Mouse (Mus musculus): ENCODE data around the gene Creb3l1. TPM values are rescaled to one million over a fixed set of nuclear protein-coding genes. Genes with fewer than 3 reads are reported as not detected.

Creb3l1 gene
- total and polyA plus RNA-seq, 2 experiments from 2014 or later = 3.5 TPM

GRCm38 (mm10) chr2:91947397-91948150 lies 76.7 kb downstream of the Creb3l1 start:
- H3K4me3 ChIP-seq (ENCODE audit: low read length) = no peak overlapping the region
- peak; percentile 31 for ATAC-seq
- H3K27ac ChIP-seq = peak overlapping the region; percentile 68
- H3K9me3 ChIP-seq (ENCODE audit: low read length) = no peaks in the 10 kb centered on the region
- 0 out of 2 replicates have a peak overlapping the region, but pooled peaks have one; percentile 29 for H3K9ac ChIP-seq (replicated peaks; ENCODE audit: low read length)
- H3K4me1 ChIP-seq (ENCODE audit: insufficient read depth, low read length) = peaks cover 39% of the 10 kb centered on the region
- DNase-seq (ENCODE audit: low spot score) = peak; percentile 48
- WGBS = 33% methylated on average over 11 of the region's 11 CpGs
- H3K4me2 ChIP-seq (ENCODE audit: low read depth, low read length) = no peak overlapping the region
- H3K27me3 ChIP-seq (ENCODE audit: insufficient read depth, low read length) = no peaks in the 10 kb centered on the region
- no peaks in the 10 kb centered on the region for H3K36me3 ChIP-seq (ENCODE audit: insufficient read depth, low read length)
- no peak; the same call in 1 of the 2 replicates for TF ChIP-seq CTCF (IDR thresholded peaks at IDR 0.05; ENCODE audit: low read depth)

GRCm38 (mm10) chr2:91946836-91947235 lies 77.5 kb downstream of the Creb3l1 start:
- ATAC-seq (no peak), DNase-seq (ENCODE audit: low spot score) (no peak)
- Histone ChIP-seq H3K27ac (peak overlapping the region; percentile 68; the same call in 1 of the 2 replicates), H3K9ac (replicated peaks; ENCODE audit: low read length) (no peak overlapping the region), H3K4me1 (ENCODE audit: insufficient read depth, low read length) (peaks cover 39% of the 10 kb centered on the region), H3K4me3 (ENCODE audit: low read length) (no peak overlapping the region), H3K4me2 (ENCODE audit: low read depth, low read length) (no peak overlapping the region), H3K27me3 (ENCODE audit: insufficient read depth, low read length) (no peaks in the 10 kb centered on the region), H3K9me3 (ENCODE audit: low read length) (no peaks in the 10 kb centered on the region), H3K36me3 (ENCODE audit: insufficient read depth, low read length) (no peaks in the 10 kb centered on the region)
- WGBS = 50% methylated on average over 6 of the region's 6 CpGs
- TF ChIP-seq CTCF (IDR thresholded peaks at IDR 0.05; ENCODE audit: low read depth) = no peak

- H3K4me2 ChIP-seq (ENCODE audit: low read depth, low read length) = no peak within 1 kb of the TSS
- 71% methylated on average over 18 of the region's 18 CpGs for WGBS
- peaks cover 3% of the 10 kb centered on the region; the same call in 1 of the 2 replicates for H3K36me3 ChIP-seq (ENCODE audit: insufficient read depth, low read length)
- H3K9ac ChIP-seq (replicated peaks; ENCODE audit: low read length) = no peak within 1 kb of the TSS; the same call in 1 of the 2 replicates
- H3K27ac ChIP-seq = peak within 1 kb of the TSS; percentile 68; the same call in 1 of the 2 replicates
- no peak for TF ChIP-seq CTCF (IDR thresholded peaks at IDR 0.05; ENCODE audit: low read depth)
- no peak within 1 kb of the TSS for H3K4me3 ChIP-seq (ENCODE audit: low read length)
- H3K9me3 ChIP-seq (ENCODE audit: low read length) = no peaks in the 10 kb centered on the region
- H3K4me1 ChIP-seq (ENCODE audit: insufficient read depth, low read length) = peaks cover 36% of the 10 kb centered on the region
- no peak for DNase-seq (ENCODE audit: low spot score)
- no peaks in the 10 kb centered on the region for H3K27me3 ChIP-seq (ENCODE audit: insufficient read depth, low read length)
- no peak for ATAC-seq
Measured at GRCm38 (mm10) chr2:91945483-91945882, 78.8 kb downstream of the Creb3l1 start, which contains the start of gene Gm9821. Gm9821 (plus strand) TSS chr2:91945703.

- H3K27me3 ChIP-seq (ENCODE audit: insufficient read depth, low read length) = no peaks in the 10 kb centered on the region
- 39% methylated on average over 13 of the region's 13 CpGs for WGBS
- no peak overlapping the region for H3K4me3 ChIP-seq (ENCODE audit: low read length)
- TF ChIP-seq CTCF (IDR thresholded peaks at IDR 0.05; ENCODE audit: low read depth) = peak; percentile 98
- H3K4me2 ChIP-seq (ENCODE audit: low read depth, low read length) = no peak overlapping the region
- no peaks in the 10 kb centered on the region for H3K9me3 ChIP-seq (ENCODE audit: low read length)
- peaks cover 25% of the 10 kb centered on the region for H3K4me1 ChIP-seq (ENCODE audit: insufficient read depth, low read length)
- peak; percentile 85 for DNase-seq (ENCODE audit: low spot score)
- peaks cover 15% of the 10 kb centered on the region for H3K36me3 ChIP-seq (ENCODE audit: insufficient read depth, low read length)
- H3K27ac ChIP-seq = no peak overlapping the region
- H3K9ac ChIP-seq (replicated peaks; ENCODE audit: low read length) = no peak overlapping the region; the same call in 1 of the 2 replicates
- peak; percentile 82 for ATAC-seq
Measured at GRCm38 (mm10) chr2:91944170-91944950, 79.9 kb downstream of the Creb3l1 start.

- Histone ChIP-seq H3K4me2 (ENCODE audit: low read depth, low read length) (no peak overlapping the region), H3K4me1 (ENCODE audit: insufficient read depth, low read length) (peaks cover 14% of the 10 kb centered on the region), H3K36me3 (ENCODE audit: insufficient read depth, low read length) (peaks cover 32% of the 10 kb centered on the region), H3K4me3 (ENCODE audit: low read length) (no peak overlapping the region), H3K27ac (no peak overlapping the region), H3K27me3 (ENCODE audit: insufficient read depth, low read length) (no peaks in the 10 kb centered on the region), H3K9me3 (ENCODE audit: low read length) (no peaks in the 10 kb centered on the region), H3K9ac (replicated peaks; ENCODE audit: low read length) (no peak overlapping the region)
- ATAC-seq = no peak
- peak; percentile 47 for TF ChIP-seq CTCF (IDR thresholded peaks at IDR 0.05; ENCODE audit: low read depth)
- DNase-seq (ENCODE audit: low spot score) = no peak
- 79% methylated on average over 6 of the region's 6 CpGs for WGBS
Measured at GRCm38 (mm10) chr2:91942356-91942755, 81.9 kb downstream of the Creb3l1 start.

GRCm38 (mm10) chr2:91939303-91939935 lies 84.9 kb downstream of the Creb3l1 start:
- no peak for ATAC-seq
- Histone ChIP-seq H3K9me3 (ENCODE audit: low read length) (no peaks in the 10 kb centered on the region), H3K4me2 (ENCODE audit: low read depth, low read length) (no peak overlapping the region), H3K36me3 (ENCODE audit: insufficient read depth, low read length) (peaks cover 39% of the 10 kb centered on the region), H3K27me3 (ENCODE audit: insufficient read depth, low read length) (no peaks in the 10 kb centered on the region), H3K4me3 (ENCODE audit: low read length) (no peak overlapping the region), H3K9ac (replicated peaks; ENCODE audit: low read length) (no peak overlapping the region), H3K4me1 (ENCODE audit: insufficient read depth, low read length) (no peaks in the 10 kb centered on the region), H3K27ac (no peak overlapping the region)
- no peak for DNase-seq (ENCODE audit: low spot score)
- WGBS = 83% methylated on average over 15 of the region's 15 CpGs
- TF ChIP-seq CTCF (IDR thresholded peaks at IDR 0.05; ENCODE audit: low read depth) = no peak
